Mouse (Mus musculus): Measurements from ENCODE around the gene Cntnap2. TPM values are rescaled to one million over a fixed set of nuclear protein-coding genes. Genes with fewer than 3 reads are reported as not detected.

Cntnap2 gene
- polyA plus RNA-seq (2017; shearing (Covaris generic)) = not detected

GRCm38 (mm10) chr6:45059091-45059490, at the start of gene Cntnap2:
Gene Cntnap2 (plus strand): TSS chr6:45059357.

All from activated CD4-positive, CD25-positive, alpha-beta regulatory T cell, adult 9 weeks (primary cell).